ENCODE assay signal across 30 mouse cellular contexts in the genomic region with DNA sequence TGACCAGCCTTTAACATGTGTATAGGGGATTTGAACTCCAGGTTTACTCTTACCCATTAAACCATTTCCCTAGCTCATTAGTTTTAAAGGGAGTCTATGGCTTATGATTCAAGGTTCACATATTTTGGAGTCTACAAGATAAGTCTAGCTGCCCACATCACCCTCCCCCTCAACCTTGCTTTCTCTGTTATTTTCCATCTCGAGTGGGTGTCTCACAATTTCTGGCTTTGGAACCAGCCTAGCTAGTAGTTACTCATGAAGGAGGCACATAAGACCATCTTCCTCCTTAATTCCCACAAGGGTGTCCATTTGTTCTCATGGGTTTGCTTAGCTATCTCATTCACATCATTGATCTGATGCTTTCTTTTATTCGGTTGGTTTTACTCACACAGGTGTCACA.
"Had no signal": no experiment of that assay in that cellular context is flagged by ENCODE, and none has a peak within 500 bp of the region (broad histone marks: within the 10 kb centered on the region; RNA-seq: fewer than 3 reads in every experiment).

No protein-coding gene starts in this region.

- ATAC-seq: liver, embryonic 12.5 days; liver, postnatal 0 days; lung, postnatal 0 days; midbrain, embryonic 13.5 days; midbrain, embryonic 15.5 days; midbrain, embryonic 16.5 days had no signal

- H3K4me3 ChIP-seq: limb, embryonic 10.5 days; limb, embryonic 12.5 days; limb, embryonic 13.5 days; limb, embryonic 15.5 days; liver, embryonic 12.5 days; liver, embryonic 13.5 days; liver, embryonic 15.5 days; lung, embryonic 15.5 days; megakaryocyte, embryonic 14.5 days; midbrain, embryonic 10.5 days; midbrain, embryonic 12.5 days; midbrain, embryonic 13.5 days; midbrain, embryonic 15.5 days; myocyte; neural tube, embryonic 12.5 days had no signal

- H3K27ac ChIP-seq: limb, embryonic 10.5 days; limb, embryonic 12.5 days; limb, embryonic 13.5 days; limb, embryonic 15.5 days; liver, embryonic 12.5 days; liver, embryonic 13.5 days; liver, embryonic 14.5 days; liver, embryonic 15.5 days; lung, embryonic 15.5 days; macrophage; midbrain, embryonic 10.5 days; midbrain, embryonic 12.5 days; midbrain, embryonic 13.5 days; midbrain, embryonic 15.5 days; neural tube, embryonic 12.5 days had no signal

- DNase-seq: left cerebral cortex, postnatal 4 days; liver; liver, embryonic 13.5 days; liver, postnatal 0 days; lung, adult 18-20 months; lung, adult 2 months; lung, embryonic 14.5 days; lung, postnatal 10 days; lung, postnatal 14 days; lung, postnatal 36 days; lung, postnatal 4 days; midbrain, embryonic 14.5 days had no signal
